Mouse (Mus musculus): ENCODE results near the gene Junb. TPM values are rescaled to one million over a fixed set of nuclear protein-coding genes. Genes with fewer than 3 reads are reported as not detected.

Junb gene
- polyA plus RNA-seq, 1 experiment from 2014 or later: 7.5 TPM

GRCm38 (mm10) chr8:84986379-84986945 is 7.9 kb upstream of the Junb start:
- ATAC-seq (ENCODE audit: low read depth): no peak
- Histone ChIP-seq H3K4me2 (peak overlapping the region; percentile 99), H3K36me3 (no peaks in the 10 kb centered on the region), H3K4me1 (replicated peaks) (peaks cover 52% of the 10 kb centered on the region), H3K27ac (replicated peaks) (peak overlapping the region; percentile 67), H3K27me3 (peaks cover 48% of the 10 kb centered on the region), H3K9ac (peak overlapping the region; percentile 73), H3K4me3 (peak overlapping the region; percentile 48), H3K9me3 (no peaks in the 10 kb centered on the region)
- 31% methylated on average over 8 of the region's 8 CpGs for WGBS

- H3K27ac ChIP-seq (replicated peaks): peak overlapping the region; percentile 67
- H3K4me2 ChIP-seq: peak overlapping the region; percentile 99
- H3K4me3 ChIP-seq: peak overlapping the region; percentile 48
- H3K9me3 ChIP-seq: no peaks in the 10 kb centered on the region
- peak; percentile 19; the same call in 1 of the 2 replicates for ATAC-seq (ENCODE audit: low read depth)
- H3K27me3 ChIP-seq: peaks cover 51% of the 10 kb centered on the region
- H3K4me1 ChIP-seq (replicated peaks): peaks cover 54% of the 10 kb centered on the region
- WGBS: under 1% methylated on average over 52 of the region's 53 CpGs
- H3K36me3 ChIP-seq: no peaks in the 10 kb centered on the region
- H3K9ac ChIP-seq: peak overlapping the region; percentile 73
Measured at GRCm38 (mm10) chr8:84985684-84986378, 7.3 kb upstream of the Junb start.

- ATAC-seq (ENCODE audit: low read depth): no peak
- H3K9ac ChIP-seq: peak overlapping the region; percentile 73
- peak overlapping the region; percentile 67 for H3K27ac ChIP-seq (replicated peaks)
- no peaks in the 10 kb centered on the region for H3K36me3 ChIP-seq
- H3K4me1 ChIP-seq (replicated peaks): peaks cover 59% of the 10 kb centered on the region
- H3K27me3 ChIP-seq: peaks cover 57% of the 10 kb centered on the region
- peak overlapping the region; percentile 99 for H3K4me2 ChIP-seq
- no peaks in the 10 kb centered on the region for H3K9me3 ChIP-seq
- WGBS: under 1% methylated on average over 23 of the region's 23 CpGs
- peak overlapping the region; percentile 48 for H3K4me3 ChIP-seq
Measured at GRCm38 (mm10) chr8:84985049-84985683, 6.6 kb upstream of the Junb start.

- peaks cover 60% of the 10 kb centered on the region for H3K4me1 ChIP-seq (replicated peaks)
- peak overlapping the region; percentile 67; the same call in 1 of the 2 replicates for H3K27ac ChIP-seq (replicated peaks)
- peaks cover 61% of the 10 kb centered on the region for H3K27me3 ChIP-seq
- no peaks in the 10 kb centered on the region for H3K9me3 ChIP-seq
- H3K36me3 ChIP-seq: no peaks in the 10 kb centered on the region
- WGBS: 14% methylated on average over 15 of the region's 16 CpGs
- no peak for ATAC-seq (ENCODE audit: low read depth)
- no peak overlapping the region; the same call in 1 of the 2 replicates for H3K4me3 ChIP-seq
- H3K9ac ChIP-seq: 0 out of 2 replicates have a peak overlapping the region, but pooled peaks have one; percentile 73
- peak overlapping the region; percentile 99 for H3K4me2 ChIP-seq
Measured at GRCm38 (mm10) chr8:84984294-84985048, 6.0 kb upstream of the Junb start.

GRCm38 (mm10) chr8:84982499-84983011 is 4.0 kb upstream of the Junb start:
- Histone ChIP-seq H3K27me3 (peaks cover 64% of the 10 kb centered on the region), H3K4me3 (no peak overlapping the region), H3K9ac (no peak overlapping the region)

GRCm38 (mm10) chr8:84981644-84982498 is 3.4 kb upstream of the Junb start:
- H3K4me1 ChIP-seq (replicated peaks): peaks cover 80% of the 10 kb centered on the region
- peak overlapping the region; percentile 71; the same call in 1 of the 2 replicates for H3K27ac ChIP-seq (replicated peaks)
- ATAC-seq (ENCODE audit: low read depth): no peak
- no peak overlapping the region; the same call in 1 of the 2 replicates for H3K9ac ChIP-seq
- H3K4me3 ChIP-seq: no peak overlapping the region
- no peaks in the 10 kb centered on the region for H3K36me3 ChIP-seq
- WGBS: 80% methylated on average over 15 of the region's 15 CpGs
- H3K27me3 ChIP-seq: peaks cover 64% of the 10 kb centered on the region
- H3K9me3 ChIP-seq: no peaks in the 10 kb centered on the region
- no peak overlapping the region for H3K4me2 ChIP-seq

More at GRCm38 (mm10) chr8:84982499-84983011, 4.0 kb upstream of the Junb start:
- Histone ChIP-seq H3K36me3 (no peaks in the 10 kb centered on the region), H3K9me3 (no peaks in the 10 kb centered on the region), H3K27ac (replicated peaks) (no peak overlapping the region), H3K4me2 (no peak overlapping the region), H3K4me1 (replicated peaks) (peaks cover 73% of the 10 kb centered on the region)
- ATAC-seq (ENCODE audit: low read depth): no peak
- 74% methylated on average over 3 of the region's 3 CpGs for WGBS

- Histone ChIP-seq H3K4me2 (peak overlapping the region; percentile 98), H3K4me3 (no peak overlapping the region; the same call in 1 of the 2 replicates), H3K27ac (replicated peaks) (peak overlapping the region; percentile 71), H3K9ac (no peak overlapping the region), H3K4me1 (replicated peaks) (peaks cover 81% of the 10 kb centered on the region), H3K9me3 (no peaks in the 10 kb centered on the region), H3K36me3 (no peaks in the 10 kb centered on the region), H3K27me3 (peaks cover 58% of the 10 kb centered on the region)
- WGBS: 33% methylated on average over 11 of the region's 11 CpGs
- no peak for ATAC-seq (ENCODE audit: low read depth)
Measured at GRCm38 (mm10) chr8:84980622-84981358, 2.3 kb upstream of the Junb start.

GRCm38 (mm10) chr8:84979599-84980421 is 1.3 kb upstream of the Junb start:
- H3K4me1 ChIP-seq (replicated peaks): peaks cover 81% of the 10 kb centered on the region

GRCm38 (mm10) chr8:84977435-84978247 is 877 bp downstream of the Junb start:
- peak overlapping the region; percentile 75 for H3K9ac ChIP-seq
- peak overlapping the region; percentile 53 for H3K4me3 ChIP-seq
- H3K4me1 ChIP-seq (replicated peaks): peaks cover 80% of the 10 kb centered on the region
- H3K36me3 ChIP-seq: peaks cover 25% of the 10 kb centered on the region
- H3K27me3 ChIP-seq: peaks cover 41% of the 10 kb centered on the region
- no peaks in the 10 kb centered on the region for H3K9me3 ChIP-seq
- H3K27ac ChIP-seq (replicated peaks): 0 out of 2 replicates have a peak overlapping the region, but pooled peaks have one; percentile 46
- H3K4me2 ChIP-seq: peak overlapping the region; percentile 98
- ATAC-seq (ENCODE audit: low read depth): no peak
- WGBS: 1% methylated on average over 69 of the region's 70 CpGs

More at GRCm38 (mm10) chr8:84979599-84980421, 1.3 kb upstream of the Junb start:
- Histone ChIP-seq H3K36me3 (peaks cover 5% of the 10 kb centered on the region), H3K4me2 (peak overlapping the region; percentile 98), H3K9me3 (no peaks in the 10 kb centered on the region), H3K4me3 (peak overlapping the region; percentile 33), H3K9ac (peak overlapping the region; percentile 58), H3K27me3 (peaks cover 57% of the 10 kb centered on the region), H3K27ac (replicated peaks) (peak overlapping the region; percentile 33; the same call in 1 of the 2 replicates)
- 2% methylated on average over 42 of the region's 42 CpGs for WGBS
- ATAC-seq (ENCODE audit: low read depth): peak; percentile 17; the same call in 1 of the 2 replicates
